Mouse (Mus musculus) liver, embryonic 12.5 days (tissue): Measurements from ENCODE around the gene Rex1bd. TPM values are rescaled to one million over a fixed set of nuclear protein-coding genes. Genes with fewer than 3 reads are reported as not detected.

Experiments used
- ATAC-seq: fragments of 200-750 bp; cut with Nextera tagmentation; 2 replicates; pipeline ENCODE4 v1.8.0; 2017; ENCODE audit warnings: moderate number of reproducible peaks, mild to moderate bottlenecking, moderate library complexity
- H3K27ac ChIP-seq: fragments of 300-500 bp; sonication (generic); 2 replicates; pipeline ENCODE4 v1.5.1; 2016; ENCODE audit warnings: mild to moderate bottlenecking
- H3K27me3 ChIP-seq: fragments of 300-500 bp; sonication (generic); replicated peaks from 2 replicates; pipeline ENCODE4 v1.6.1; 2016; ENCODE audit warnings: mild to moderate bottlenecking, moderate library complexity
- H3K36me3 ChIP-seq: fragments of 300-500 bp; sonication (generic); 2 replicates; pipeline ENCODE4 v1.6.1; 2016; ENCODE audit warnings: mild to moderate bottlenecking, moderate library complexity
- H3K4me1 ChIP-seq: fragments of 300-500 bp; sonication (generic); 2 replicates; pipeline ENCODE4 v1.6.1; 2016
- H3K4me2 ChIP-seq: fragments of 300-500 bp; sonication (generic); 2 replicates; pipeline ENCODE4 v1.6.1; 2016; ENCODE audit warnings: mild to moderate bottlenecking, moderate library complexity
- H3K4me3 ChIP-seq: fragments of 300-500 bp; sonication (generic); 2 replicates; pipeline ENCODE4 v1.5.1; 2016; ENCODE audit warnings: mild to moderate bottlenecking, moderate library complexity
- H3K9ac ChIP-seq: fragments of 300-500 bp; sonication (generic); 2 replicates; pipeline ENCODE4 v1.6.1; 2016; ENCODE audit warnings: mild to moderate bottlenecking, moderate library complexity
- H3K9me3 ChIP-seq: fragments of 300-500 bp; sonication (generic); replicated peaks from 2 replicates; pipeline ENCODE4 v1.6.1; 2016; ENCODE audit warnings: mild to moderate bottlenecking, moderate library complexity
- WGBS: fragments of 180-500 bp; shearing (Covaris S2); methylation state at CpG from one replicate; pipeline ENCODE4 v1.1.7; 2016; ENCODE audit not compliant: insufficient replicate concordance; 5-methylcytosine and 5-hydroxymethylcytosine counted together
- polyA plus RNA-seq: library from polyadenylated mRNA; unstranded; fragments of >200 nt; fragmentation: Nextera tagmentation; extraction: Ambion mirVana; gene quantifications from 2 replicates; pipeline ENCODE4 v1.2.1, GENCODE M21; 2016

The Rex1bd gene
- polyA plus RNA-seq, 1 experiment from 2014 or later = 85.6 TPM

GRCm38 (mm10) chr8:70495001-70495770 is 11.4 kb downstream of the Rex1bd start:
- H3K36me3 ChIP-seq = no peaks in the 10 kb centered on the region
- H3K9me3 ChIP-seq = no peaks in the 10 kb centered on the region
- H3K27me3 ChIP-seq = peaks cover 99% of the 10 kb centered on the region
- H3K4me2 ChIP-seq = no peak overlapping the region
- 1% methylated on average over 21 of the region's 21 CpGs for WGBS
- no peak overlapping the region for H3K4me3 ChIP-seq
- no peak overlapping the region for H3K9ac ChIP-seq
- peaks cover 49% of the 10 kb centered on the region for H3K4me1 ChIP-seq
- H3K27ac ChIP-seq = no peak overlapping the region
- no peak for ATAC-seq

- H3K9ac ChIP-seq = no peak overlapping the region
- no peak overlapping the region for H3K4me2 ChIP-seq
- H3K27ac ChIP-seq = no peak overlapping the region
- ATAC-seq = no peak
- H3K4me3 ChIP-seq = no peak overlapping the region
- peaks cover 100% of the 10 kb centered on the region for H3K27me3 ChIP-seq
- H3K9me3 ChIP-seq = no peaks in the 10 kb centered on the region
- 3% methylated on average over 28 of the region's 28 CpGs for WGBS
- peaks cover 45% of the 10 kb centered on the region for H3K4me1 ChIP-seq
- no peaks in the 10 kb centered on the region for H3K36me3 ChIP-seq
These were observed 12.1 kb downstream of the Rex1bd start for GRCm38 (mm10) chr8:70494416-70494945.

GRCm38 (mm10) chr8:70493692-70494415 is 12.7 kb downstream of the Rex1bd start:
- H3K9ac ChIP-seq = no peak overlapping the region
- no peak overlapping the region for H3K27ac ChIP-seq
- H3K36me3 ChIP-seq = no peaks in the 10 kb centered on the region
- peak overlapping the region; percentile 45; the same call in 1 of the 2 replicates for H3K4me3 ChIP-seq
- H3K9me3 ChIP-seq = no peaks in the 10 kb centered on the region
- peaks cover 100% of the 10 kb centered on the region for H3K27me3 ChIP-seq
- H3K4me2 ChIP-seq = peak overlapping the region; percentile 69; the same call in 1 of the 2 replicates
- 3% methylated on average over 47 of the region's 47 CpGs for WGBS
- peaks cover 46% of the 10 kb centered on the region for H3K4me1 ChIP-seq
- ATAC-seq = no peak

- Histone ChIP-seq H3K4me2 (peak within 1 kb of the TSS; percentile 69), H3K36me3 (no peaks in the 10 kb centered on the region), H3K4me3 (peak within 1 kb of the TSS; percentile 45), H3K4me1 (peaks cover 49% of the 10 kb centered on the region), H3K27ac (no peak within 1 kb of the TSS), H3K27me3 (peaks cover 100% of the 10 kb centered on the region), H3K9ac (no peak within 1 kb of the TSS; the same call in 1 of the 2 replicates), H3K9me3 (no peaks in the 10 kb centered on the region)
- WGBS = 1% methylated on average over 72 of the region's 93 CpGs
- ATAC-seq = no peak; the same call in 1 of the 2 replicates
These were observed 13.6 kb downstream of the Rex1bd start, which contains the start of gene Crlf1 for GRCm38 (mm10) chr8:70492664-70493640. Gene Crlf1 (plus strand): TSS chr8:70493158.

GRCm38 (mm10) chr8:70490880-70491495 is 15.6 kb downstream of the Rex1bd start:
- 4% methylated on average over 20 of the region's 20 CpGs for WGBS
- Histone ChIP-seq H3K9ac (no peak overlapping the region), H3K4me2 (no peak overlapping the region), H3K27me3 (peaks cover 100% of the 10 kb centered on the region), H3K36me3 (no peaks in the 10 kb centered on the region), H3K4me1 (peaks cover 53% of the 10 kb centered on the region), H3K4me3 (no peak overlapping the region), H3K27ac (no peak overlapping the region), H3K9me3 (no peaks in the 10 kb centered on the region)
- ATAC-seq = no peak

- Histone ChIP-seq H3K27ac (no peak overlapping the region), H3K9ac (no peak overlapping the region), H3K27me3 (peaks cover 100% of the 10 kb centered on the region), H3K9me3 (no peaks in the 10 kb centered on the region), H3K4me3 (no peak overlapping the region), H3K4me1 (peaks cover 48% of the 10 kb centered on the region), H3K4me2 (no peak overlapping the region), H3K36me3 (no peaks in the 10 kb centered on the region)
- WGBS = 16% methylated on average over 10 of the region's 10 CpGs
- no peak for ATAC-seq
These were observed 16.3 kb downstream of the Rex1bd start for GRCm38 (mm10) chr8:70490061-70490879.

- Histone ChIP-seq H3K4me1 (peaks cover 47% of the 10 kb centered on the region), H3K27me3 (peaks cover 100% of the 10 kb centered on the region), H3K4me2 (peak overlapping the region; percentile 60), H3K9ac (peak overlapping the region; percentile 23; the same call in 1 of the 2 replicates), H3K27ac (no peak overlapping the region), H3K36me3 (no peaks in the 10 kb centered on the region), H3K9me3 (no peaks in the 10 kb centered on the region), H3K4me3 (peak overlapping the region; percentile 35)
- ATAC-seq = no peak
- under 1% methylated on average over 40 of the region's 41 CpGs for WGBS
These were observed 17.0 kb downstream of the Rex1bd start for GRCm38 (mm10) chr8:70489576-70489975.

- no peaks in the 10 kb centered on the region for H3K9me3 ChIP-seq
- H3K9ac ChIP-seq = 0 out of 2 replicates have a peak overlapping the region, but pooled peaks have one; percentile 23
- peaks cover 44% of the 10 kb centered on the region for H3K4me1 ChIP-seq
- H3K27me3 ChIP-seq = peaks cover 100% of the 10 kb centered on the region
- no peak overlapping the region for H3K27ac ChIP-seq
- no peaks in the 10 kb centered on the region for H3K36me3 ChIP-seq
- peak overlapping the region; percentile 60 for H3K4me2 ChIP-seq
- 4% methylated on average over 14 of the region's 14 CpGs for WGBS
- ATAC-seq = no peak
- peak overlapping the region; percentile 35 for H3K4me3 ChIP-seq
These were observed 17.6 kb downstream of the Rex1bd start for GRCm38 (mm10) chr8:70488931-70489470.

GRCm38 (mm10) chr8:70487993-70488796 is 18.4 kb downstream of the Rex1bd start:
- Histone ChIP-seq H3K4me3 (peak overlapping the region; percentile 37), H3K4me2 (peak overlapping the region; percentile 60), H3K36me3 (no peaks in the 10 kb centered on the region), H3K4me1 (peaks cover 36% of the 10 kb centered on the region), H3K9ac (no peak overlapping the region), H3K27ac (no peak overlapping the region), H3K9me3 (no peaks in the 10 kb centered on the region), H3K27me3 (peaks cover 100% of the 10 kb centered on the region)
- WGBS = 2% methylated on average over 55 of the region's 55 CpGs
- ATAC-seq = peak; percentile 53; the same call in 1 of the 2 replicates
